Mouse (Mus musculus) granulocyte monocyte progenitor cell, adult 5-6 weeks (primary cell): Measurements from ENCODE around the gene Rabep1. TPM values are rescaled to one million over a fixed set of nuclear protein-coding genes. Genes with fewer than 3 reads are reported as not detected.
"Not testable (repeated sequence)": the region's sequence is repeated elsewhere in the genome, so short reads cannot be mapped to it uniquely, and the experiment has no call there.

ENCODE experiments used
- ATAC-seq: replicated peaks from 2 replicates; pipeline ENCODE4 v1.8.0; 2016; ENCODE audit warnings: mild to moderate bottlenecking, moderate TSS enrichment, inconsistent platforms; ENCODE audit not compliant: poor library complexity, severe bottlenecking
- total RNA-seq, 2 experiments: library from RNA; stranded (forward) in 1 of 2; stranded (reverse) in 1 of 2; fragments of 200-712, 200-1000 nt in 1 of 2; fragments of >200 nt in 1 of 2; fragmentation: Nextera tagmentation in 1 of 2; gene quantifications; 2 replicates each; pipeline ENCODE4 v1.2.3; 2014 to 2017

The Rabep1 gene
- total RNA-seq, 2 experiments from 2014 or later: 22.5 to 36.9 TPM

- ATAC-seq: no peak
Observed at GRCm38 (mm10) chr11:70877670-70878069, 33.1 kb downstream of the Rabep1 start.

GRCm38 (mm10) chr11:70882905-70883430, 38.4 kb downstream of the Rabep1 start:
- peak; percentile 27 for ATAC-seq

- no peak for ATAC-seq
Observed at GRCm38 (mm10) chr11:70890643-70891042, 46.1 kb downstream of the Rabep1 start.

GRCm38 (mm10) chr11:70891616-70892015, 47.0 kb downstream of the Rabep1 start:
- ATAC-seq: peak; percentile 74

- peak; percentile 84 for ATAC-seq
Observed at GRCm38 (mm10) chr11:70897680-70898079, 53.1 kb downstream of the Rabep1 start.

GRCm38 (mm10) chr11:70898182-70898581, 53.6 kb downstream of the Rabep1 start:
- not testable (repeated sequence) for ATAC-seq

- no peak for ATAC-seq
Observed at GRCm38 (mm10) chr11:70906681-70907080, 62.1 kb downstream of the Rabep1 start.

- no peak for ATAC-seq
Observed at GRCm38 (mm10) chr11:70911323-70911722, 66.7 kb downstream of the Rabep1 start.

GRCm38 (mm10) chr11:70911920-70912319, 67.3 kb downstream of the Rabep1 start:
- ATAC-seq: no peak

- peak; percentile 22; the same call in 1 of the 2 replicates for ATAC-seq
Observed at GRCm38 (mm10) chr11:70917896-70918295, 73.3 kb downstream of the Rabep1 start.

- no peak for ATAC-seq
Observed at GRCm38 (mm10) chr11:70919524-70919923, 74.9 kb downstream of the Rabep1 start.

- ATAC-seq: no peak
Observed at GRCm38 (mm10) chr11:70931461-70931860, 86.9 kb downstream of the Rabep1 start.

- ATAC-seq: no peak
Observed at GRCm38 (mm10) chr11:70935316-70935715, 90.7 kb downstream of the Rabep1 start.

GRCm38 (mm10) chr11:70942596-70942995, 98.0 kb downstream of the Rabep1 start:
- ATAC-seq: no peak

GRCm38 (mm10) chr11:70943651-70944050, 99.1 kb downstream of the Rabep1 start:
- no peak for ATAC-seq

- no peak for ATAC-seq
Observed at GRCm38 (mm10) chr11:70944935-70945817, 100.6 kb downstream of the Rabep1 start.

GRCm38 (mm10) chr11:70954711-70955110, 110.1 kb downstream of the Rabep1 start:
- no peak for ATAC-seq

GRCm38 (mm10) chr11:70960786-70961554, 116.4 kb downstream of the Rabep1 start:
- no peak for ATAC-seq

- no peak for ATAC-seq
Observed at GRCm38 (mm10) chr11:70964222-70964907, 119.8 kb downstream of the Rabep1 start.

- ATAC-seq: peak; percentile 32
Observed at GRCm38 (mm10) chr11:70969271-70969794, 124.8 kb downstream of the Rabep1 start.
